Mouse (Mus musculus) inflammation-experienced regulatory T-cells, adult 16 weeks (primary cell): ENCODE results near the gene Wapl. TPM values are rescaled to one million over a fixed set of nuclear protein-coding genes. Genes with fewer than 3 reads are reported as not detected.

Experiments
- polyA plus RNA-seq: library from polyadenylated mRNA; unstranded; fragments of 100-300 nt; shearing (Covaris generic); gene quantifications from one replicate; pipeline ENCODE4 v1.2.1, GENCODE M21; 2017

The Wapl gene
- polyA plus RNA-seq = 18.4 TPM

GRCm38 (mm10) chr14:34673395-34674228, at the start of gene Wapl:
TSS of gene Wapl (plus strand) at chr14:34673928.

Other genes starting within 250 kb of the Wapl start
- gene Bmpr1a, start 170.6 kb upstream of the Wapl start, polyA plus RNA-seq = 0.37 TPM
- gene 9230112D13Rik, start 151.1 kb upstream of the Wapl start, polyA plus RNA-seq = not detected
- not detected for gene Ldb3, start 85.2 kb upstream of the Wapl start, polyA plus RNA-seq
- gene Opn4, start 73.8 kb upstream of the Wapl start, polyA plus RNA-seq = not detected
- not detected for gene Grid1, start 146.2 kb downstream of the Wapl start, polyA plus RNA-seq